ENCODE assay signal across 9 mouse cellular contexts in genomic region chr4:139858635-139859176, GRCm38 (mm10). TPM values are rescaled to one million over a fixed set of nuclear protein-coding genes. Genes with fewer than 3 reads are reported as not detected.
DNase-seq lines count a peak whose midpoint lies in the region; ATAC-seq lines count a peak whose summit lies in the region.
"Had no signal": no experiment of that assay in that cellular context is flagged by ENCODE, and none has a peak within 500 bp of the region (broad histone marks: within the 10 kb centered on the region; RNA-seq: fewer than 3 reads in every experiment).

No protein-coding gene starts in this region.

- DNase-seq in T-cell, adult 2 months (ENCODE audit: low spot score) = peak; percentile 74
- peak; percentile 96 to 98 for DNase-seq in cerebellum, postnatal 10 days
- DNase-seq in frontal cortex, adult 2 months (ENCODE audit: extremely low spot score in 1 of 2, low spot score in 1 of 2) = peak; percentile 46 to 92
- peak; percentile 88 to 99 for DNase-seq in layer of hippocampus, postnatal 25 days (ENCODE audit: extremely low spot score in 1 of 2, low spot score in 1 of 2)
- DNase-seq in right cerebral cortex, postnatal 10 days (ENCODE audit: low spot score in 2 of 2) = peak; percentile 76 to 91
- peak; percentile 69 to 80 for DNase-seq in urinary bladder, postnatal 36 days (ENCODE audit: low spot score in 2 of 2)

- no peak overlapping the region for H3K4me2 ChIP-seq in hindbrain, embryonic 13.5 days

- no peak overlapping the region for H3K4me3 ChIP-seq in hindbrain, embryonic 13.5 days

- WGBS in hindbrain, embryonic 13.5 days = under 1% methylated on average over 13 of the region's 13 CpGs

- H3K9me3 ChIP-seq in hindbrain, embryonic 13.5 days = no peaks in the 10 kb centered on the region; the same call in 1 of the 2 replicates

- no peaks in the 10 kb centered on the region for H3K4me1 ChIP-seq in hindbrain, embryonic 13.5 days (replicated peaks)

- peak; percentile 46; the same call in 1 of the 2 replicates for ATAC-seq in hindbrain, embryonic 13.5 days (ENCODE audit: low FRiP score)
- ATAC-seq in megakaryocyte progenitor cell, adult 5-6 weeks (replicated peaks; ENCODE audit: poor library complexity) = peak; percentile 91

- peaks cover 44% of the 10 kb centered on the region for H3K27me3 ChIP-seq in hindbrain, embryonic 13.5 days

- H3K9ac ChIP-seq in hindbrain, embryonic 13.5 days = no peak overlapping the region

- no peaks in the 10 kb centered on the region for H3K36me3 ChIP-seq in hindbrain, embryonic 13.5 days

- no peak overlapping the region for H3K27ac ChIP-seq in hindbrain, embryonic 13.5 days
- H3K27ac ChIP-seq: macrophage had no signal

RNA-seq across cellular contexts. Expression of gene Pax7, which starts 25.4 kb away (rescaled TPM):
- polyA plus RNA-seq in frontal cortex, adult 2 months (2012; rRNA removed) = 0.02 TPM in 1 of 2 replicates, not detected in the other
- polyA plus RNA-seq in hindbrain, embryonic 13.5 days (2015; fragmentation: Nextera tagmentation; extraction: Ambion mirVana) = 0.84 and 1.6 TPM in 2 replicates
- not detected for total RNA-seq in layer of hippocampus, postnatal 25 days (2021)
- total RNA-seq in megakaryocyte progenitor cell, adult 5-6 weeks (2015) = not detected in 2 replicates
- total RNA-seq in megakaryocyte progenitor cell, adult 5-6 weeks (2017) = not detected in 2 replicates
- polyA plus RNA-seq: macrophage had no signal
